Mouse (Mus musculus) limb, embryonic 10.5 days (tissue): Measurements from ENCODE around the gene Ubqln4. TPM values are rescaled to one million over a fixed set of nuclear protein-coding genes. Genes with fewer than 3 reads are reported as not detected.
A peak's percentile ranks its signal among the peaks of the same experiment; 100 is the strongest.
"Not testable (repeated sequence)": the region's sequence is repeated elsewhere in the genome, so short reads cannot be mapped to it uniquely, and the experiment has no call there.

Experiments
- DNase-seq: peaks from one replicate; pipeline ENCODE4 v3.0.0-alpha.2; 2017; ENCODE audit warnings: low spot score
- H3K27ac ChIP-seq: fragments of 300-500 bp; sonication (generic); 2 replicates; pipeline ENCODE4 v1.5.1; 2016; ENCODE audit warnings: mild to moderate bottlenecking
- H3K27me3 ChIP-seq: fragments of 300-500 bp; sonication (generic); 2 replicates; pipeline ENCODE4 v1.6.1; 2016; ENCODE audit warnings: low read depth, mild to moderate bottlenecking; ENCODE audit not compliant: poor library complexity, severe bottlenecking
- H3K36me3 ChIP-seq: fragments of 300-500 bp; sonication (generic); 2 replicates; pipeline ENCODE4 v1.6.1; 2016; ENCODE audit warnings: mild to moderate bottlenecking, moderate library complexity
- H3K4me1 ChIP-seq: fragments of 300-500 bp; sonication (generic); 2 replicates; pipeline ENCODE4 v1.6.1; 2016
- H3K4me3 ChIP-seq: fragments of 300-500 bp; sonication (generic); 2 replicates; pipeline ENCODE4 v1.5.1; 2016; ENCODE audit warnings: mild to moderate bottlenecking, moderate library complexity
- H3K9me3 ChIP-seq: fragments of 300-500 bp; sonication (generic); replicated peaks from 2 replicates; pipeline ENCODE4 v1.6.1; 2016; ENCODE audit warnings: mild to moderate bottlenecking
- WGBS: fragments of 180-500 bp; shearing (Covaris S2); methylation state at CpG from one replicate; pipeline ENCODE4 v1.1.7; 2016; 5-methylcytosine and 5-hydroxymethylcytosine counted together
- polyA plus RNA-seq: library from polyadenylated mRNA; unstranded; fragments of >200 nt; fragmentation: Nextera tagmentation; extraction: Ambion mirVana; gene quantifications from 2 replicates; pipeline ENCODE4 v1.2.1, GENCODE M21; 2016

The Ubqln4 gene
- polyA plus RNA-seq, 1 experiment from 2014 or later, result 79.5 TPM

GRCm38 (mm10) chr3:88566536-88567061 lies 13.0 kb downstream of the Ubqln4 start:
- no peaks in the 10 kb centered on the region for H3K9me3 ChIP-seq
- DNase-seq, result no peak
- 93% methylated on average over 4 of the region's 4 CpGs for WGBS
- no peaks in the 10 kb centered on the region for H3K27me3 ChIP-seq
- no peaks in the 10 kb centered on the region for H3K4me1 ChIP-seq
- H3K36me3 ChIP-seq, result peaks cover 93% of the 10 kb centered on the region
- no peak overlapping the region for H3K27ac ChIP-seq
- no peak overlapping the region for H3K4me3 ChIP-seq

- Histone ChIP-seq H3K4me1 (no peaks in the 10 kb centered on the region), H3K9me3 (no peaks in the 10 kb centered on the region), H3K27me3 (no peaks in the 10 kb centered on the region), H3K36me3 (peaks cover 81% of the 10 kb centered on the region), H3K4me3 (no peak overlapping the region), H3K27ac (no peak overlapping the region)
- WGBS, result 96% methylated on average over 6 of the region's 6 CpGs
- no peak for DNase-seq
These were observed 14.3 kb downstream of the Ubqln4 start for GRCm38 (mm10) chr3:88567892-88568291.

- Histone ChIP-seq H3K4me1 (no peaks in the 10 kb centered on the region), H3K9me3 (no peaks in the 10 kb centered on the region), H3K27me3 (no peaks in the 10 kb centered on the region), H3K27ac (no peak overlapping the region), H3K4me3 (no peak overlapping the region), H3K36me3 (peaks cover 73% of the 10 kb centered on the region)
- DNase-seq, result no peak
- WGBS, result 91% methylated on average over 2 of the region's 2 CpGs
These were observed 15.1 kb downstream of the Ubqln4 start for GRCm38 (mm10) chr3:88568615-88569014.

GRCm38 (mm10) chr3:88569093-88569492 lies 15.5 kb downstream of the Ubqln4 start:
- Histone ChIP-seq H3K4me3 (no peak overlapping the region), H3K4me1 (no peaks in the 10 kb centered on the region), H3K27me3 (no peaks in the 10 kb centered on the region), H3K9me3 (no peaks in the 10 kb centered on the region), H3K36me3 (peaks cover 69% of the 10 kb centered on the region), H3K27ac (no peak overlapping the region)
- DNase-seq, result no peak
- WGBS, result 92% methylated on average over 2 of the region's 2 CpGs

GRCm38 (mm10) chr3:88569694-88570093 lies 16.1 kb downstream of the Ubqln4 start:
- Histone ChIP-seq H3K4me3 (no peak overlapping the region), H3K4me1 (no peaks in the 10 kb centered on the region), H3K27ac (no peak overlapping the region), H3K27me3 (no peaks in the 10 kb centered on the region), H3K9me3 (no peaks in the 10 kb centered on the region), H3K36me3 (peaks cover 63% of the 10 kb centered on the region)
- WGBS, result 87% methylated on average over 5 of the region's 5 CpGs
- no peak for DNase-seq

- Histone ChIP-seq H3K36me3 (peaks cover 56% of the 10 kb centered on the region), H3K4me3 (no peak overlapping the region), H3K27me3 (no peaks in the 10 kb centered on the region), H3K4me1 (no peaks in the 10 kb centered on the region), H3K9me3 (no peaks in the 10 kb centered on the region), H3K27ac (no peak overlapping the region)
- 95% methylated on average over 10 of the region's 10 CpGs for WGBS
- DNase-seq, result no peak
These were observed 16.8 kb downstream of the Ubqln4 start for GRCm38 (mm10) chr3:88570341-88570740.

- WGBS, result 78% methylated on average over 1 of the region's 1 CpGs
- no peaks in the 10 kb centered on the region for H3K27me3 ChIP-seq
- no peak for DNase-seq
- no peaks in the 10 kb centered on the region for H3K9me3 ChIP-seq
- no peak overlapping the region for H3K4me3 ChIP-seq
- H3K36me3 ChIP-seq, result peaks cover 41% of the 10 kb centered on the region
- no peaks in the 10 kb centered on the region for H3K4me1 ChIP-seq
- no peak overlapping the region for H3K27ac ChIP-seq
These were observed 18.3 kb downstream of the Ubqln4 start for GRCm38 (mm10) chr3:88571856-88572255.

GRCm38 (mm10) chr3:88572835-88573234 lies 19.3 kb downstream of the Ubqln4 start:
- no peak for DNase-seq
- no peak overlapping the region for H3K27ac ChIP-seq
- H3K4me3 ChIP-seq, result no peak overlapping the region
- H3K27me3 ChIP-seq, result no peaks in the 10 kb centered on the region
- no peaks in the 10 kb centered on the region for H3K9me3 ChIP-seq
- no peaks in the 10 kb centered on the region for H3K4me1 ChIP-seq
- 89% methylated on average over 2 of the region's 2 CpGs for WGBS
- peaks cover 31% of the 10 kb centered on the region for H3K36me3 ChIP-seq

GRCm38 (mm10) chr3:88573810-88574209 lies 20.3 kb downstream of the Ubqln4 start:
- Histone ChIP-seq H3K27ac (no peak overlapping the region), H3K36me3 (peaks cover 21% of the 10 kb centered on the region), H3K4me3 (no peak overlapping the region), H3K9me3 (no peaks in the 10 kb centered on the region), H3K27me3 (no peaks in the 10 kb centered on the region), H3K4me1 (peaks cover under 1% of the 10 kb centered on the region)
- no peak for DNase-seq
- WGBS, result 88% methylated on average over 2 of the region's 2 CpGs

GRCm38 (mm10) chr3:88575540-88575939 lies 22.0 kb downstream of the Ubqln4 start, which contains the start of gene Ssr2:
Ssr2 (plus strand) TSS chr3:88575876.
- no peaks in the 10 kb centered on the region for H3K27me3 ChIP-seq
- peaks cover 4% of the 10 kb centered on the region for H3K36me3 ChIP-seq
- H3K27ac ChIP-seq, result no peak within 1 kb of the TSS
- WGBS, result 90% methylated on average over 3 of the region's 3 CpGs
- no peaks in the 10 kb centered on the region for H3K9me3 ChIP-seq
- peaks cover 11% of the 10 kb centered on the region for H3K4me1 ChIP-seq
- no peak within 1 kb of the TSS for H3K4me3 ChIP-seq
- DNase-seq, result no peak

- DNase-seq, H3K9me3 ChIP-seq, H3K27me3 ChIP-seq, H3K4me3 ChIP-seq, H3K27ac ChIP-seq: not testable (repeated sequence)
- Histone ChIP-seq H3K36me3 (peaks cover 21% of the 10 kb centered on the region), H3K4me1 (peaks cover 15% of the 10 kb centered on the region)
- WGBS, result 88% methylated on average over 5 of the region's 5 CpGs
These were observed 24.3 kb downstream of the Ubqln4 start for GRCm38 (mm10) chr3:88577846-88578245.

- Histone ChIP-seq H3K27ac (peak overlapping the region; percentile 87), H3K9me3 (no peaks in the 10 kb centered on the region)
- no peak for DNase-seq
These were observed 25.2 kb downstream of the Ubqln4 start for GRCm38 (mm10) chr3:88578498-88579424.

GRCm38 (mm10) chr3:88579454-88580117 lies 26.0 kb downstream of the Ubqln4 start:
- Histone ChIP-seq H3K27ac (peak overlapping the region; percentile 87), H3K9me3 (no peaks in the 10 kb centered on the region), H3K4me3 (peak overlapping the region; percentile 91), H3K36me3 (peaks cover 39% of the 10 kb centered on the region), H3K4me1 (peaks cover 15% of the 10 kb centered on the region), H3K27me3 (no peaks in the 10 kb centered on the region)
- peak; percentile 86 for DNase-seq
- WGBS, result under 1% methylated on average over 34 of the region's 34 CpGs

More at GRCm38 (mm10) chr3:88578498-88579424, 25.2 kb downstream of the Ubqln4 start:
- peaks cover 15% of the 10 kb centered on the region for H3K4me1 ChIP-seq
- no peaks in the 10 kb centered on the region for H3K27me3 ChIP-seq
- WGBS, result 43% methylated on average over 8 of the region's 8 CpGs
- H3K4me3 ChIP-seq, result peak overlapping the region; percentile 91
- peaks cover 31% of the 10 kb centered on the region for H3K36me3 ChIP-seq
